In the genomic region with DNA sequence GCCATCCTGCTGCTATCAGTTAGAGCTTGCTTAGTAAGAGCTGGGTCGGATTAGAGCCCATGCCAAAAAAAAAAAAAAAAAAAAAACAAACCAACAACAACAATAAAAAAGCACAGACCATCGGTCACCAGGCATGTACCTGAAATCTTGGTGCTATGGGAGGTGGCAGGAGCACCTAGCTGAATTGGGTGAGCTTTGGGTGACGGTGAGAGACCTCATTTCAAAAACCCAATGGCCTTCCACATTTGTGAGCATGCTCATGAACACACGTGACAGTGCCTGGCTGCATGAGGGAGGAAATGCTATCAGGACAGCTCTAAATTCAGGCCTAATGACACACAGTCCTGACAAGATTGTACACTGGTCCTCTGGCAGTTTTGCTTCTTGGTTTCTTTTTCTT, we compare ENCODE assay signal across 19 mouse cellular contexts. TPM values are rescaled to one million over a fixed set of nuclear protein-coding genes. Genes with fewer than 3 reads are reported as not detected.
"Had no signal": no experiment of that assay in that cellular context is flagged by ENCODE, and none has a peak within 500 bp of the region (broad histone marks: within the 10 kb centered on the region; RNA-seq: fewer than 3 reads in every experiment).

No protein-coding gene starts in this region.

- ATAC-seq: midbrain, embryonic 15.5 days had no signal

- H3K4me3 ChIP-seq: intestine, embryonic 15.5 days; limb, embryonic 15.5 days; midbrain, embryonic 10.5 days; midbrain, embryonic 15.5 days; neural tube, embryonic 15.5 days had no signal

- H3K27me3 ChIP-seq: intestine, embryonic 15.5 days; limb, embryonic 15.5 days; midbrain, embryonic 15.5 days; neural tube, embryonic 15.5 days had no signal

- H3K27ac ChIP-seq: intestine, embryonic 15.5 days; limb, embryonic 15.5 days; liver, embryonic 14.5 days; midbrain, embryonic 10.5 days; midbrain, embryonic 15.5 days; neural tube, embryonic 15.5 days had no signal

- H3K4me2 ChIP-seq: intestine, embryonic 15.5 days; limb, embryonic 15.5 days; lung, embryonic 14.5 days; midbrain, embryonic 15.5 days; neural tube, embryonic 15.5 days had no signal

- H3K9me3 ChIP-seq: intestine, embryonic 15.5 days; limb, embryonic 15.5 days; midbrain, embryonic 10.5 days; midbrain, embryonic 15.5 days; neural tube, embryonic 15.5 days had no signal

- DNase-seq: kidney, adult 8-10 months; kidney, postnatal 10 days; lung, embryonic 14.5 days; lung, postnatal 10 days; lung, postnatal 4 days; right cerebral cortex, adult 18-20 months; right cerebral cortex, postnatal 25 days; thymus, adult 2 months had no signal

- H3K9ac ChIP-seq: intestine, embryonic 15.5 days; limb, embryonic 15.5 days; liver, embryonic 14.5 days; lung, embryonic 14.5 days; midbrain, embryonic 15.5 days; neural tube, embryonic 15.5 days had no signal

RNA-seq across cellular contexts. Expression of a gene that starts 21.5 kb away (rescaled TPM):
- polyA plus RNA-seq: intestine, embryonic 15.5 days; limb, embryonic 11.5 days; limb, embryonic 15.5 days; liver, embryonic 14.5 days; lung, embryonic 14.5 days; neural tube, embryonic 11.5 days; neural tube, embryonic 15.5 days; small intestine, adult 2 months; testis, adult 2 months; urinary bladder, adult 2 months had no signal
